Mouse (Mus musculus): ENCODE measurements around the gene Xylt1.

DNA sequence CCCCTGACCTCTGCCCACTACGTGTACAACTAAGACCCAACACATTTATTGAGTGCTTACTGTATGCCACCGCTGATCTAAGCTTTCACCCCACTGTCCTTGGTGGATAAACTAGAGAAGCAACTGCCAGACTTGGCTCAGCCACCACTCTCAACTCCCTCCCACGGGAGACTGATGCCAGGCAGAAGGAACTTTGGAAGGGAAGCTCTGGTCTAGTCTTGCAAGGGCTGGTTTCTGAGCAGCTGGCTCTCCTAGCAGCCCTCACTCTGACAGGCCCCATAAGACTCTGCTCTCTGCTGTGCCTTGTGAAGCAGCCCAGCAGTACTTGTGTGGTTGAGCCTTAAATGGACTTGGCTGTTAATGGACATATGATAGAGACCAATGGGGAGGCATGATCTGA is 60.2 kb downstream of the Xylt1 start:
- TF ChIP-seq USF2 (IDR thresholded peaks at IDR 0.05; ENCODE audit: borderline replicate concordance in 1 of 2, insufficient read depth in 1 of 2, low read depth in 1 of 2, low read length in 2 of 2) (no peak), ZMIZ1 (IDR thresholded peaks at IDR 0.05; ENCODE audit: low read depth, low read length) (no peak), CTCF (IDR thresholded peaks at IDR 0.05 in 2 of 3, conservative IDR thresholded peaks at IDR 0.05 in 1 of 3; ENCODE audit: control insufficient read depth in 1 of 3, insufficient read depth in 1 of 3, low read depth in 2 of 3, low read length in 3 of 3, poor library complexity in 1 of 3, severe bottlenecking in 1 of 3) (no peak), ZNF384 (IDR thresholded peaks at IDR 0.05; ENCODE audit: low read depth, low read length) (no peak), POLR2A (IDR thresholded peaks at IDR 0.05; ENCODE audit: control insufficient read depth in 1 of 2, insufficient read depth in 1 of 2, low read depth in 1 of 2, low read length in 2 of 2, poor library complexity in 1 of 2) (no peak), EP300 (IDR thresholded peaks at IDR 0.05; ENCODE audit: low read depth in 1 of 2, low read length in 2 of 2) (no peak), TAL1 (IDR thresholded peaks at IDR 0.05; ENCODE audit: low read length) (no peak)

Measured in MEL (cell line).